14 mouse cellular contexts compared by ENCODE assay signal in genomic region chr12:36395115-36395514, GRCm38 (mm10). TPM values are rescaled to one million over a fixed set of nuclear protein-coding genes. Genes with fewer than 3 reads are reported as not detected.
DNase-seq lines count a peak whose midpoint lies in the region; ATAC-seq and TF ChIP-seq lines count a peak whose summit lies in the region.
"Had no signal": no experiment of that assay in that cellular context is flagged by ENCODE, and none has a peak within 500 bp of the region (broad histone marks: within the 10 kb centered on the region; RNA-seq: fewer than 3 reads in every experiment).

No protein-coding gene starts in this region.

- H3K4me3 ChIP-seq in intestine, embryonic 15.5 days (replicated peaks), result no peak overlapping the region
- no peak overlapping the region for H3K4me3 ChIP-seq in intestine, postnatal 0 days (ENCODE audit: low read depth, low read length)
- no peak overlapping the region for H3K4me3 ChIP-seq in midbrain, postnatal 0 days (ENCODE audit: low read depth, low read length)
- H3K4me3 ChIP-seq in midbrain, embryonic 13.5 days (replicated peaks), result no peak overlapping the region
- no peak overlapping the region for H3K4me3 ChIP-seq in forebrain, embryonic 16.5 days (replicated peaks; ENCODE audit: low read length)
- H3K4me3 ChIP-seq: liver, embryonic 15.5 days had no signal

- peak; percentile 47; the same call in 1 of the 2 replicates for ATAC-seq in intestine, embryonic 15.5 days
- no peak for ATAC-seq in intestine, postnatal 0 days
- no peak for ATAC-seq in midbrain, postnatal 0 days (ENCODE audit: low FRiP score)
- ATAC-seq in midbrain, embryonic 13.5 days, result no peak
- peak; percentile 93 for ATAC-seq in forebrain, embryonic 16.5 days
- ATAC-seq in CD4-positive, CD25-positive, alpha-beta regulatory T cell, adult 4 months, result no peak
- no peak for ATAC-seq in megakaryocyte-erythroid progenitor cell, adult 5-6 weeks (replicated peaks; ENCODE audit: low FRiP score, low TSS enrichment, poor library complexity, severe bottlenecking)

- no peak overlapping the region for H3K9ac ChIP-seq in intestine, embryonic 15.5 days
- no peak overlapping the region for H3K9ac ChIP-seq in intestine, postnatal 0 days (ENCODE audit: low read depth, low read length)
- no peak overlapping the region for H3K9ac ChIP-seq in midbrain, postnatal 0 days (replicated peaks; ENCODE audit: low read length, poor library complexity, severe bottlenecking)
- no peak overlapping the region for H3K9ac ChIP-seq in midbrain, embryonic 13.5 days (replicated peaks)
- H3K9ac ChIP-seq in forebrain, embryonic 16.5 days (replicated peaks; ENCODE audit: low read depth, low read length), result no peak overlapping the region
- H3K9ac ChIP-seq: liver, embryonic 15.5 days had no signal

- DNase-seq in midbrain, postnatal 0 days (ENCODE audit: low spot score), result peak; percentile 16
- DNase-seq: adrenal gland, postnatal 14 days; cerebellum, adult 11 months; embryo, embryonic 11 days; gastrocnemius, postnatal 36 days; kidney, postnatal 4 days had no signal

- no peaks in the 10 kb centered on the region for H3K27me3 ChIP-seq in intestine, embryonic 15.5 days (replicated peaks)
- H3K27me3 ChIP-seq in intestine, postnatal 0 days (replicated peaks; ENCODE audit: control insufficient read depth, insufficient read depth, low read length), result no peaks in the 10 kb centered on the region
- no peaks in the 10 kb centered on the region for H3K27me3 ChIP-seq in midbrain, postnatal 0 days (ENCODE audit: insufficient read depth, low read length)
- no peaks in the 10 kb centered on the region for H3K27me3 ChIP-seq in midbrain, embryonic 13.5 days
- no peaks in the 10 kb centered on the region for H3K27me3 ChIP-seq in forebrain, embryonic 16.5 days (replicated peaks; ENCODE audit: control insufficient read depth, insufficient read depth, low read length)
- H3K27me3 ChIP-seq: liver, embryonic 15.5 days had no signal

- H3K4me2 ChIP-seq in intestine, embryonic 15.5 days (replicated peaks), result no peak overlapping the region
- H3K4me2 ChIP-seq in intestine, postnatal 0 days (replicated peaks; ENCODE audit: low read depth), result no peak overlapping the region
- H3K4me2 ChIP-seq in midbrain, postnatal 0 days (ENCODE audit: low read depth, low read length, poor library complexity, severe bottlenecking), result no peak overlapping the region
- H3K4me2 ChIP-seq in midbrain, embryonic 13.5 days (replicated peaks), result no peak overlapping the region
- no peak overlapping the region for H3K4me2 ChIP-seq in forebrain, embryonic 16.5 days (ENCODE audit: low read length)
- H3K4me2 ChIP-seq: liver, embryonic 15.5 days; midbrain, embryonic 11.5 days had no signal

- 64% methylated on average over 2 of the region's 2 CpGs for WGBS in intestine, embryonic 15.5 days
- WGBS in intestine, postnatal 0 days, result 51% methylated on average over 2 of the region's 2 CpGs
- WGBS in midbrain, postnatal 0 days, result 90% methylated on average over 2 of the region's 2 CpGs
- 88% methylated on average over 2 of the region's 2 CpGs for WGBS in midbrain, embryonic 13.5 days
- 58% methylated on average over 2 of the region's 2 CpGs for WGBS in forebrain, embryonic 16.5 days

- no peaks in the 10 kb centered on the region for H3K9me3 ChIP-seq in intestine, embryonic 15.5 days
- H3K9me3 ChIP-seq in intestine, postnatal 0 days (ENCODE audit: control insufficient read depth), result no peaks in the 10 kb centered on the region
- H3K9me3 ChIP-seq in midbrain, postnatal 0 days (ENCODE audit: low read length), result peaks cover 7% of the 10 kb centered on the region; the same call in 1 of the 2 replicates
- H3K9me3 ChIP-seq in midbrain, embryonic 13.5 days, result 0 out of 2 replicates have a peak, but pooled peaks cover 3% of the 10 kb centered on the region
- H3K9me3 ChIP-seq in forebrain, embryonic 16.5 days (ENCODE audit: control insufficient read depth, low read length), result 0 out of 2 replicates have a peak, but pooled peaks cover 5% of the 10 kb centered on the region
- H3K9me3 ChIP-seq: liver, embryonic 15.5 days had no signal

- no peak for TF ChIP-seq CTCF in intestine, postnatal 0 days (IDR thresholded peaks at IDR 0.05; ENCODE audit: low read depth)
- no peak for TF ChIP-seq CTCF in midbrain, postnatal 0 days (IDR thresholded peaks at IDR 0.05)

- no peaks in the 10 kb centered on the region for H3K36me3 ChIP-seq in intestine, embryonic 15.5 days
- H3K36me3 ChIP-seq in intestine, postnatal 0 days (ENCODE audit: control insufficient read depth, insufficient read depth), result no peaks in the 10 kb centered on the region
- H3K36me3 ChIP-seq in midbrain, postnatal 0 days (ENCODE audit: insufficient read depth, low read length), result no peaks in the 10 kb centered on the region
- H3K36me3 ChIP-seq in midbrain, embryonic 13.5 days, result 0 out of 2 replicates have a peak, but pooled peaks cover 10% of the 10 kb centered on the region
- H3K36me3 ChIP-seq in forebrain, embryonic 16.5 days (ENCODE audit: control insufficient read depth, insufficient read depth), result no peaks in the 10 kb centered on the region
- H3K36me3 ChIP-seq: liver, embryonic 15.5 days had no signal

- no peak overlapping the region for H3K27ac ChIP-seq in intestine, embryonic 15.5 days
- no peak overlapping the region for H3K27ac ChIP-seq in intestine, postnatal 0 days (ENCODE audit: low read depth, low read length)
- no peak overlapping the region for H3K27ac ChIP-seq in midbrain, postnatal 0 days (ENCODE audit: low read depth, low read length)
- H3K27ac ChIP-seq in midbrain, embryonic 13.5 days, result no peak overlapping the region
- no peak overlapping the region for H3K27ac ChIP-seq in forebrain, embryonic 16.5 days (ENCODE audit: low read length)
- H3K27ac ChIP-seq: liver, embryonic 15.5 days had no signal

- no peaks in the 10 kb centered on the region for H3K4me1 ChIP-seq in intestine, embryonic 15.5 days (replicated peaks)
- H3K4me1 ChIP-seq in intestine, postnatal 0 days (replicated peaks; ENCODE audit: control insufficient read depth, insufficient read depth, low read length), result no peaks in the 10 kb centered on the region
- H3K4me1 ChIP-seq in midbrain, postnatal 0 days (ENCODE audit: insufficient read depth, low read length), result no peaks in the 10 kb centered on the region
- H3K4me1 ChIP-seq in midbrain, embryonic 13.5 days (replicated peaks), result no peaks in the 10 kb centered on the region
- H3K4me1 ChIP-seq in forebrain, embryonic 16.5 days (replicated peaks; ENCODE audit: control insufficient read depth, insufficient read depth, low read length), result no peaks in the 10 kb centered on the region
- H3K4me1 ChIP-seq: liver, embryonic 15.5 days had no signal

RNA-seq across cellular contexts. Expression of gene D630036H23Rik, which starts 13.1 kb away (rescaled TPM):
- polyA plus RNA-seq in intestine, embryonic 15.5 days (2015; fragmentation: Nextera tagmentation; extraction: Ambion mirVana), result 0.99 and 1.6 TPM in 2 replicates
- polyA plus RNA-seq in intestine, postnatal 0 days (2015; fragmentation: Nextera tagmentation; extraction: Ambion mirVana), result 2.2 and 2.7 TPM in 2 replicates
- 1.4 and 4.8 TPM in 2 replicates for total RNA-seq in midbrain, postnatal 0 days (2014; rRNA removed)
- 3.1 and 3.2 TPM in 2 replicates for polyA plus RNA-seq in midbrain, postnatal 0 days (2015; fragmentation: Nextera tagmentation; extraction: Ambion mirVana)
- 1.7 and 2.1 TPM in 2 replicates for polyA plus RNA-seq in midbrain, embryonic 13.5 days (2015; fragmentation: Nextera tagmentation; extraction: Ambion mirVana)
- polyA plus RNA-seq in forebrain, embryonic 16.5 days (2015; fragmentation: Nextera tagmentation; extraction: Ambion mirVana), result 1.7 and 3.0 TPM in 2 replicates
- polyA plus RNA-seq in CD4-positive, CD25-positive, alpha-beta regulatory T cell, adult 4 months (2017; shearing (Covaris generic)), result not detected
- total RNA-seq in megakaryocyte-erythroid progenitor cell, adult 5-6 weeks (2014; fragmentation: Nextera tagmentation), result 1.9 TPM in 1 of 2 replicates, not detected in the other
- not detected in 2 replicates for total RNA-seq in megakaryocyte-erythroid progenitor cell, adult 5-6 weeks (2017)

RNA-seq across cellular contexts. Expression of gene Ispd, which starts 13.9 kb away (rescaled TPM):
- 11.0 and 11.7 TPM in 2 replicates for polyA plus RNA-seq in intestine, embryonic 15.5 days (2015; fragmentation: Nextera tagmentation; extraction: Ambion mirVana)
- polyA plus RNA-seq in intestine, postnatal 0 days (2015; fragmentation: Nextera tagmentation; extraction: Ambion mirVana), result 5.2 and 5.7 TPM in 2 replicates
- 9.3 and 14.6 TPM in 2 replicates for total RNA-seq in midbrain, postnatal 0 days (2014; rRNA removed)
- polyA plus RNA-seq in midbrain, postnatal 0 days (2015; fragmentation: Nextera tagmentation; extraction: Ambion mirVana), result 11.4 and 11.9 TPM in 2 replicates
- 10.9 and 11.7 TPM in 2 replicates for polyA plus RNA-seq in midbrain, embryonic 13.5 days (2015; fragmentation: Nextera tagmentation; extraction: Ambion mirVana)
- 7.0 and 7.5 TPM in 2 replicates for polyA plus RNA-seq in forebrain, embryonic 16.5 days (2015; fragmentation: Nextera tagmentation; extraction: Ambion mirVana)
- 1 to 10 TPM; 1.8 to 2.7 TPM for polyA plus RNA-seq in CD4-positive, CD25-positive, alpha-beta regulatory T cell, adult 4 months (2017; shearing (Covaris generic))
- 4.3 and 9.4 TPM in 2 replicates for total RNA-seq in megakaryocyte-erythroid progenitor cell, adult 5-6 weeks (2014; fragmentation: Nextera tagmentation)
- 3.8 and 6.2 TPM in 2 replicates for total RNA-seq in megakaryocyte-erythroid progenitor cell, adult 5-6 weeks (2017)

Comparison
In these comparisons a context has a peak if more than half of its experiments do, and no peak if none do; other contexts are left out.
1. ATAC-seq: peak in intestine, embryonic 15.5 days (single experiment) and forebrain, embryonic 16.5 days (single experiment); none in intestine, postnatal 0 days (single experiment), midbrain, postnatal 0 days (single experiment), midbrain, embryonic 13.5 days (single experiment), CD4-positive, CD25-positive, alpha-beta regulatory T cell, adult 4 months (single experiment) and megakaryocyte-erythroid progenitor cell, adult 5-6 weeks (single experiment).